Mouse (Mus musculus) CD4-positive helper T cell, adult 2 months (primary cell): ENCODE measurements around the gene Fgf7.

Experiments
- DNase-seq: peaks from one replicate; pipeline ENCODE4 v3.0.0-alpha.2; 2012; ENCODE audit warnings: low read depth, missing footprints, low spot score

Gene Fgf7

GRCm38 (mm10) chr2:126034379-126035005, at the start of gene Fgf7:
Gene Fgf7 (plus strand): TSS chr2:126034658.
- DNase-seq, result no peak

DNA sequence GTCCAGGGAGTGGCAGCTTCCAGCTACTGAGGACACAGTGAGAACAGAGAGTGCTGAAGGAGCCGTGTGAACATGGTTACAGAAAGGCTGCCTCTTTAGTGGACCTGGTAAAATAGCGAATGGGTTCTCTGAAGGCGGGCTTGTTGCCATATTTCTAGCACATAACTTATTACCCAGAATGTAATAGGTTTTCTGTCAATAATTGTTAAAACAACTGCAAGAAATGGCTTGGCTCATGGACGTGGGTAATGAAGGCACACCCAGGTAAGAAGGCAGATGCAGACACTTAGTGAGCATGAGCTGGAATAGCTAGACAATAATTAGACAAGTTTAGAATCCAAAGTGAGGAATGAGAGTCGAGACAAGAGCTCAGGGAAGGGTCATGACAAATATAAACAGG, 32.2 kb upstream of the Fgf7 start:
- DNase-seq, result no peak

DNA sequence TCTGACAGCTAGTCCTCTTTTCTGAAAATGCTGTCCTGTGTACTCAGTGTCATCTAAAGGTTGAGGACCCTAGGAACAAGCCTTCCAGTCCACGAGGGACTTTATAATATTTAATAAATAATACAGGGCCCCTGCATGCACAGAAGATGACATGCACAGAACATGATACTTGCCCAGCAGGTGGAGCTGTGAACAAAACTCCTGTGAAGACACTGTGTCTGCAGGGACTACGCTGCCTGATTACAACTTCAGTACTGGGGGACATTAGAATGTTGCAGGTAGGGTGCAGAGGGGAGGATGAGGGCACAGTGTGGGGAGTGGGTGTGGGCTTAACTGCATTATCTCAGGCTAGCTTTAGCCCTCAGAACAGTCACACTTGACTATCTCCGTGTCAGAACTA, 28.4 kb upstream of the Fgf7 start:
- peak; percentile 15 for DNase-seq

DNA sequence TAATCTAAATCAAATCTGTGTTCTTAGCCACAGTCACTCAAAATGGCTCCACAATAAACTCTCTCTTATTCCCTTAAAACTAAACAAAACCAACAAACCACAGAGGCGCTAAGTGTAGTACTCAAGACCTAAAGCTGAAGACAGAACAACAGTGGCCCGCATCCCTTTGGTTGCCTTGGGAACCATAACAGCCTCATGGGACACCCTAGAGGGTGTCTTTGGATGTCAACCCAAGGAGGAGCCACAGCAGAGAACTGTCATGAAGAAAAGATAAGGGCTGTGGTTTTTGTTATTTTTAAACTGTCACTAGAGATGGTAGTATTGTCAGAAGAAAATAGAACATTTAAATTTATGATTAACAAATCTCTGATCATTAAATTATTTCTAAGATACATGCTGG, 27.7 kb upstream of the Fgf7 start:
- no peak for DNase-seq

DNA sequence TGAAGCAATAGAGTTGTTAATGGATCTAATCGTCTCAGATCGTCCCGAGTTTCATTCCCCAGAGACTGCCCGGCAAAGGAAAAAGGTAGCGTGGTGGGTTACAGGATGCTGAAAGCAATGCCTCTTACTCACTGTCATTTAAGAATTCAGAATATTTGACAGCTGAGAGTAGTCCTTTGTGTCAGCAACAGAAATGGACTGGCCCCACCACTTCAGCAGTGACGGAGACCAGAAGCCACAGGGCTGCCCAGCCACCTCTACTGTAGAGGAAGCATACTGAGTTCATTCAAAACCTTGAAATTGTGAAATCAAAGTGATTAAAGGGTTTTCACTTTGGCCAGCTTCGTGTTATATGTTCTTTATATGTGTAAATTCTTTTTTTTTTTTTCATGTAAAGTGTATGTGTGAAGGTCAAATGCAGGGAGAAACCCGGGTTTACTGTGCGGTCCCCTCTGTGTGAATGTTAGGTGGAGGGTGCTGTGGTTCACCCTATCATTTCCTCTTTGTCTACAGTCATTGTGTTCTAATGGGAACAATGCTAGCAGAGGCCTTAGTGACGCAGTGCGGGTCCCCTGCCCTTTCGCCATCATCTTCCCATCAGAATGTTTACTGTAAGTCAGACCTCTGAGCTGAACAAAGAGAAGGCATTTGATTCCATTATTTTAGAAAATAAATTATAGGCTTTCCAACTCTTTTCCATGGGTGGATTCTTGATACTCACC, 19.3 kb upstream of the Fgf7 start:
- DNase-seq, result no peak

DNA sequence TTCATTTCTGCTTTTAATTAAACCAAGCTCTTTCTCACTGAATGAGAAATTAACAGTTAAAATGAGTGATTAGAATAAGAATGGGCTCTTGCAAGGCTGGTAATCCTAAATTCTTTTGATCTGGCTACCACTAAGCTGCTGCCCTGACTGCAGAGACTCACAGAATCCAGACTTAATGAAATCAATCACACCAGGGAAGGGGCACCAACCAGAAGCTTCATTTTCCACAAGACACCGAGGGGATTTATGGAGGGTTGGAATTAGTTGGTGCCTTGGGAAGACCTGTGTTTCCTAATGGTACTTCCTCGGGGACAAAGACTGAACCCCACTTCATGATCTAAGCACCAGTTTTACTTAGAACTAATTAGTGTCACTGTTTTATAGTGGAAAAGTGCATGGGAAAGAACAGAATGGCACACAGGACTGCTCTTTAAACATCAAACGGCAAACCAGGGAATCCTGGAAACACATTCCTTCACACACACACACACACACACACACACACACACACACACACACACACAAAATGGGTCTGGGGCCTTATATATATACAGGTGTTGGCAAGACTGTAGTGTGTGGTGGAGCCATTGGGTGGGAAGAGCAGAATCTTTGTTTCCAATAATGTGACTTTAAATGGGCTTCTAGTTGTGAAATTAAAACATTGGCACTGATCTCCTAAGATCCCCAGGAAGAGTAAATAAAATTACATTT, 18.5 kb upstream of the Fgf7 start:
- DNase-seq, result no peak

DNA sequence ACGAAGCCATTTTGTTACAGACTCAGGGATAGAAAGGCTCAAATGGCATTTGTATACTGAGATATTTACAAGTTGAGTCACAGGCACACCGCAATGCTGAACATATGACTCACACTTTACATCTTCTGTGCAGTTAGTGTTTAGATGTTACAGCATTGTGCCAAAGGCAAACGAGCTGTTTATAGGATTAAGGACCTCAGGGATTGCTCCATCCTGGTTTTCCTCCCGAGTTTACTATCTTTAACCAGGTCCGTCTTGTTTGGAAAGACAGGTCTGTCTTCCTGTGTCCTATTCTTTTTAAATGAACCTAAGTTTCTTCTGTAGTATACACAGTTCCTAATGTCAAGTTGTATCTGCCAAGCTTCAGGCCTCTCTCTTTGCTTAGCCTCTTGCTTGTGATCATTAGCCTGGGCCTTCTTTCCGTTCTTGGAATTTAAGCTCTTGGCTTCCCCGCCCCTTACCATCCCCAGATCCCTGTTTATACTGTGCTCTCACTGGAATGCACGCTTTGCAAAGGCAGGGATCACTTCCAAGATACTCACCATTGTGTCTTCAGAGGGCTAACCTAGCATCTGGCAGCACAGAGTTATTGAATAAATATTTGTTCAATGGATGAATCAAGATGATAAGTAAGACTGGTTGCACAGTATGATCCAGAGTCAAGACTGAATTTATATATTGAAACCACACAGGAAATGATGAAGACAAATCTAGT, 3.1 kb upstream of the Fgf7 start:
- no peak for DNase-seq

DNA sequence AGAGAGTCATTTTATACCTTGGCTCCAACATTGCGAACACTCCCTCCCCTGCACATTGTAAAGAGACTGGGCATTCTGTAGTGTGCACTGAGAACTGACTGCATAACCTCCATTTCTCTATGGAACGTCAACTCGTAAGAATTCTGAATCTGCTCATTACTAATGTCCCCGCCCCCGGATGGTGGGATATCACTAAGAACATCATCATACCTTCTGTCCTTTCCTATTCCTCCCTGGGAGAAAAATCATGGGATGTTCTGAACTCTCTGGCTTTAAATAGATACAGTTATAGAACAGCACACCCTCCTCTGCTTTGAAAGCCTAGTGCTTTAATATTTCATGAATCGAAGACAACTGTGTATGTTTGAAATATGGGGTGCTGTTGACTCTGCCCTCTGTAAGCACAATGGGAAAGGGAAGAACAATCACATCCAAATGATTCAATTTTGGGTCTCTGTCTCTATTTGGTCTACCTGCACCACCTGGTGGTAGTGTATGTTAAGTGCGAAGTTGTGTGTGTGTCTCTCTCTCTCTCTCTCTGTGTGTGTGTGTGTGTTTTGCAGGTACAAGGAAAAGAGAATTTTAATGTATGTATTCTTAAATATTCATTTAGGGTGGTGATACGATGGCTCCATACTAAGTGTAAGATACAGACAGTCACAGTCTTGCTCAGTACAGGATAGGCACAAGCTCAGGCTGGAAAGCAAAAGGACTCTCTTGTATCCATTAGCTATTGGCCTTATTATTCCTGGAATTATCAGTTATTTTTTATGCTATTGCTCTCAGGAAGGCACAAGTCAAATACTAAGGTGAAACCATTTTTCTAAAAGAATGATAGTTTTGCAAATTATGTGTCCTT, 1.1 kb upstream of the Fgf7 start:
- DNase-seq, result no peak

GRCm38 (mm10) chr2:126035013-126035770, 734 bp downstream of the Fgf7 start:
- DNase-seq, result no peak

- no peak for DNase-seq
These were observed 1.7 kb downstream of the Fgf7 start for GRCm38 (mm10) chr2:126036121-126036520.

DNA sequence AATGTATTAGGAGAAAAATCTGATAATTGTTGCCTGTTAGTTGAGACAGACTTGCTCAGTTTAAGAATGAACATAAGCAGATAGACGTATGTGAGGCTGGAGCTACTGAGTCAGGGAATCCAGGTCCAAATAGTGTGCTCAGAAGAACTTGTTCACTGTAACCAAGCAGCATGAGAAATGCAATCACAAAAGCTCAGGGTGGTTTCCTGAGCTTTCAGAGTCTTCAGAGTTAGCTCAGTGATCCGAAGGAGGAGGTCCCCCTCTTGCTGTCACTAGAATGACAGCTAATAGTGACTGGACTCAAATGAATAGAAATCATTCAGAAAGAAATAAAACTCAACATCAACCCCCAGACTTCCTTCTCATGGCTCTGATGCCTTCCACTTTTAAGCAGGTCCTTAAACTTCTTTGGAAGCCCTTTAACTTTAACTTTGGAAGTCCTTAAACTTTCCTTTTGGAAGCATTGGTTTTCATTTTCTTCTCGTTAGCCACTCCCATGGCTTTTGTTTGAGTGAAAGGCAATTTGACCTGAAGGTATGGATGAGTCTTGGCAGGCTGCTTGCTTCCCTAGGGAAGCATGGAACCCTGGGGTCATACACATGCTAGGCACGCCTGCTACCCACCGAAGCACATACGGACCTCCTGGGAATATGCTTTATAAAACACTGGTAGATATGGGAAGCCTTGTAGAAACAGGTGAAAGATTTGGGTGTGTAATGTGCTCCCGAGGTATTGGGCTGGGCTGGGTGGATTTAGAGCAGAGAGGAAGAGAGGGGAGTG, 4.0 kb downstream of the Fgf7 start:
- no peak for DNase-seq

DNA sequence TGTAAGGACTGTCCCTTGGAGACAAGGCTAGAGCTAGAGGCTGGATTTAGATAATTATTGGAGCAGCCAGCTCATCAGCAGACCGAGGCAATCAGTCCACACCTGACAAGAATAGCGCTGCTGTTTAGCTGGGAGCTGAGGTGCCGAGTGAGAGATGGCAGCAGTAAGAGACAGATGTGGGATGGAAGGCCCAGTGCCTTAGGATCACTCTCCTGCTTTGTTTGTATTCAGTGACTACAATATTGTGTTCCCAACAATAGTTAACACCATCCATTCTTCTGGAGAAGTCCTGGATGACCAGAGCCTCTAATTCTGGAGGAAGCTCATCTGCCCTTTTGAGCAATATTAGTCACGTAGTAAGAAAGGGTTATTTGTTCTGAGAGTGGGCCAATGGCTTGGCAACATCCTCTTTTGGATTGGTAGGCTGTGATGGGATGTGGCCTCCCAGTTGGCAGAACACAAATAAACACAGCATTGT, 5.0 kb downstream of the Fgf7 start:
- DNase-seq, result no peak

GRCm38 (mm10) chr2:126040651-126041050, 6.2 kb downstream of the Fgf7 start:
- DNase-seq, result no peak

GRCm38 (mm10) chr2:126041237-126041636, 6.8 kb downstream of the Fgf7 start:
- DNase-seq, result no peak

- DNase-seq, result no peak
These were observed 8.2 kb downstream of the Fgf7 start for GRCm38 (mm10) chr2:126042674-126043073.

GRCm38 (mm10) chr2:126045621-126046020, 11.2 kb downstream of the Fgf7 start:
- DNase-seq, result no peak

GRCm38 (mm10) chr2:126052749-126053557, 18.5 kb downstream of the Fgf7 start:
- no peak for DNase-seq

DNA sequence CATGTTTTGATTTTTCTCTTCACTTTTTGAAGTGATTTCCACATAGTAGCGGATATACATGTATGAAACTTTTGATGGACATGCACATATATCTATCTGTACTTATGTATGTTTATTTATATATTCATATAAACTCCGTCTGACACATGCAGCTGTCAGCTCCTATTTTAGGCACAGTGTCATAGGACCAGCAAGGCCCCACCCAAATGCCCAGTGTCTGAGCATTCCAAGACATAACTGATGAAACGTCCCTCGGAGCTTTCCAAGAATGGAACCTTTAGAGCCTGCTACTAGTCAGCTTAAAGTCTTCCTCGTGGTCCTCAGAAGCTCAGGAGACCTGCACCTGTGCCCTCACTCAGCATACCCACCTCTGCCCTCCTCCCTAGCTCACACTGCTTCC, 19.2 kb downstream of the Fgf7 start:
- no peak for DNase-seq

DNA sequence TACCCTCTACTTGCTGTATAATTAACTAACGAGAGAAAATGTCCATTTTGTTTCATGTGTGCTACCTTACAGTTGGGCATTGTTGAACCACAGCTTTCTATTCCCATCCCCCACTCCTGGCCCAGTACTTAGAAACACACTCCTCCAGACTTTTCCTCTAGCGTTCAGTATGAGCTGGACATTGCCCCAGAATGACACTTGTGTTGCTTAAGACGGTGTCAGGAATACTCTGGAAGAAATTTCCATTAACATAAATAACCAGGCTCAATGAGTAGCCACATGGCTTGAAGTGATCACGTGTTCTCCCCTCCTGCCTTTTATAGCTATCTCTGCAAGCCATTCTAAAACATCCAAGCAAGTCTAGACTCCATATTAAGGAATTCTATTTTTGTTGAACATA, 26.1 kb downstream of the Fgf7 start:
- DNase-seq, result no peak
